ENCODE assay signal across 10 mouse cellular contexts in genomic region chr5:75149380-75149779, GRCm38 (mm10). TPM values are rescaled to one million over a fixed set of nuclear protein-coding genes. Genes with fewer than 3 reads are reported as not detected.
DNase-seq lines count a peak whose midpoint lies in the region; ATAC-seq and TF ChIP-seq lines count a peak whose summit lies in the region.
"Had no signal": no experiment of that assay in that cellular context is flagged by ENCODE, and none has a peak within 500 bp of the region (broad histone marks: within the 10 kb centered on the region; RNA-seq: fewer than 3 reads in every experiment).

No protein-coding gene starts in this region.

- peak overlapping the region; percentile 43 for H3K4me3 ChIP-seq in heart, embryonic 12.5 days
- H3K4me3 ChIP-seq in midbrain, embryonic 12.5 days: no peak overlapping the region
- no peak overlapping the region for H3K4me3 ChIP-seq in midbrain, postnatal 0 days (ENCODE audit: low read depth, low read length)
- peak overlapping the region; percentile 30 for H3K4me3 ChIP-seq in intestine, embryonic 14.5 days (ENCODE audit: low read depth, low read length)
- peak overlapping the region; percentile 6; the same call in 1 of the 2 replicates for H3K4me3 ChIP-seq in stomach, postnatal 0 days (ENCODE audit: low read depth, low read length)

- H3K27ac ChIP-seq in heart, embryonic 12.5 days (ENCODE audit: poor library complexity, severe bottlenecking): no peak overlapping the region
- H3K27ac ChIP-seq in midbrain, embryonic 12.5 days (replicated peaks): no peak overlapping the region
- no peak overlapping the region for H3K27ac ChIP-seq in midbrain, postnatal 0 days (ENCODE audit: low read depth, low read length)
- peak overlapping the region; percentile 90; the same call in 1 of the 2 replicates for H3K27ac ChIP-seq in intestine, embryonic 14.5 days (ENCODE audit: low read depth)
- H3K27ac ChIP-seq in stomach, postnatal 0 days (replicated peaks): no peak overlapping the region

- no peak overlapping the region for H3K9ac ChIP-seq in heart, embryonic 12.5 days
- H3K9ac ChIP-seq in midbrain, embryonic 12.5 days (replicated peaks): no peak overlapping the region
- H3K9ac ChIP-seq in midbrain, postnatal 0 days (replicated peaks; ENCODE audit: low read length, poor library complexity, severe bottlenecking): no peak overlapping the region
- H3K9ac ChIP-seq in intestine, embryonic 14.5 days (ENCODE audit: low read length): peak overlapping the region; percentile 43
- no peak overlapping the region for H3K9ac ChIP-seq in stomach, postnatal 0 days (ENCODE audit: low read length)

- H3K9me3 ChIP-seq in heart, embryonic 12.5 days (replicated peaks): no peaks in the 10 kb centered on the region
- no peaks in the 10 kb centered on the region for H3K9me3 ChIP-seq in midbrain, embryonic 12.5 days
- no peaks in the 10 kb centered on the region for H3K9me3 ChIP-seq in midbrain, postnatal 0 days (ENCODE audit: low read length)
- no peaks in the 10 kb centered on the region for H3K9me3 ChIP-seq in intestine, embryonic 14.5 days (ENCODE audit: control insufficient read depth, low read length)
- no peaks in the 10 kb centered on the region for H3K9me3 ChIP-seq in stomach, postnatal 0 days (ENCODE audit: control insufficient read depth, low read length)

- H3K36me3 ChIP-seq in heart, embryonic 12.5 days: no peaks in the 10 kb centered on the region
- no peaks in the 10 kb centered on the region for H3K36me3 ChIP-seq in midbrain, embryonic 12.5 days
- no peaks in the 10 kb centered on the region for H3K36me3 ChIP-seq in midbrain, postnatal 0 days (ENCODE audit: insufficient read depth, low read length)
- no peaks in the 10 kb centered on the region for H3K36me3 ChIP-seq in intestine, embryonic 14.5 days (ENCODE audit: control insufficient read depth, insufficient read depth, low read length)
- no peaks in the 10 kb centered on the region for H3K36me3 ChIP-seq in stomach, postnatal 0 days (ENCODE audit: control insufficient read depth, insufficient read depth, low read length)

- no peak for TF ChIP-seq EP300 in stomach, postnatal 0 days (optimal IDR thresholded peaks at IDR 0.05)

- TF ChIP-seq CTCF in midbrain, postnatal 0 days (IDR thresholded peaks at IDR 0.05): no peak
- no peak for TF ChIP-seq CTCF in stomach, postnatal 0 days (IDR thresholded peaks at IDR 0.05; ENCODE audit: low read depth)

- H3K27me3 ChIP-seq in heart, embryonic 12.5 days (replicated peaks): peaks cover 76% of the 10 kb centered on the region
- H3K27me3 ChIP-seq in midbrain, embryonic 12.5 days: peaks cover 96% of the 10 kb centered on the region
- peaks cover 48% of the 10 kb centered on the region for H3K27me3 ChIP-seq in midbrain, postnatal 0 days (ENCODE audit: insufficient read depth, low read length)
- H3K27me3 ChIP-seq in intestine, embryonic 14.5 days (replicated peaks; ENCODE audit: control insufficient read depth, insufficient read depth, low read length): peaks cover 62% of the 10 kb centered on the region
- peaks cover 11% of the 10 kb centered on the region for H3K27me3 ChIP-seq in stomach, postnatal 0 days (ENCODE audit: control insufficient read depth, insufficient read depth, low read length)

- ATAC-seq in heart, embryonic 12.5 days (ENCODE audit: insufficient number of reproducible peaks, low FRiP score): no peak
- no peak for ATAC-seq in midbrain, embryonic 12.5 days (ENCODE audit: low FRiP score, low read depth)
- ATAC-seq in midbrain, postnatal 0 days (ENCODE audit: low FRiP score): no peak
- ATAC-seq in intestine, embryonic 14.5 days (replicated peaks; ENCODE audit: low FRiP score, low TSS enrichment, low read depth): no peak
- no peak for ATAC-seq in stomach, postnatal 0 days (ENCODE audit: low FRiP score, low TSS enrichment)

- intact Hi-C loops in heart, postnatal 25 days (cut with DNase I): no loop called here

- peak overlapping the region; percentile 61 for H3K4me2 ChIP-seq in heart, embryonic 12.5 days
- H3K4me2 ChIP-seq in midbrain, embryonic 12.5 days (replicated peaks): peak overlapping the region; percentile 4; the same call in 1 of the 2 replicates
- no peak overlapping the region for H3K4me2 ChIP-seq in midbrain, postnatal 0 days (ENCODE audit: low read depth, low read length, poor library complexity, severe bottlenecking)
- H3K4me2 ChIP-seq in intestine, embryonic 14.5 days (ENCODE audit: low read length): peak overlapping the region; percentile 55
- peak overlapping the region; percentile 45; the same call in 1 of the 2 replicates for H3K4me2 ChIP-seq in stomach, postnatal 0 days (replicated peaks; ENCODE audit: low read depth)

- H3K4me1 ChIP-seq in heart, embryonic 12.5 days (replicated peaks): peaks cover 41% of the 10 kb centered on the region
- peaks cover 47% of the 10 kb centered on the region for H3K4me1 ChIP-seq in midbrain, embryonic 12.5 days
- no peaks in the 10 kb centered on the region; the same call in 1 of the 2 replicates for H3K4me1 ChIP-seq in midbrain, postnatal 0 days (ENCODE audit: insufficient read depth, low read length)
- H3K4me1 ChIP-seq in intestine, embryonic 14.5 days (replicated peaks; ENCODE audit: control insufficient read depth, insufficient read depth, low read length): peaks cover 14% of the 10 kb centered on the region
- H3K4me1 ChIP-seq in stomach, postnatal 0 days (replicated peaks; ENCODE audit: control insufficient read depth, insufficient read depth): no peaks in the 10 kb centered on the region; the same call in 1 of the 2 replicates

- 3% methylated on average over 10 of the region's 10 CpGs for WGBS in heart, embryonic 12.5 days
- WGBS in midbrain, embryonic 12.5 days: 3% methylated on average over 9 of the region's 10 CpGs
- WGBS in midbrain, postnatal 0 days: 1% methylated on average over 9 of the region's 10 CpGs
- WGBS in intestine, embryonic 14.5 days: 11% methylated on average over 10 of the region's 10 CpGs
- 32% methylated on average over 10 of the region's 10 CpGs for WGBS in stomach, postnatal 0 days

- no peak for DNase-seq in heart, postnatal 25 days (ENCODE audit: low spot score)
- no peak for DNase-seq in midbrain, postnatal 0 days (ENCODE audit: low spot score)
- no peak for DNase-seq in intestine, embryonic 14.5 days (ENCODE audit: low spot score)
- DNase-seq in stomach, postnatal 0 days (ENCODE audit: low spot score): no peak
- no peak for DNase-seq in frontal cortex, postnatal 25 days (ENCODE audit: low spot score in 2 of 2)
- DNase-seq in frontal cortex, adult 2 months (ENCODE audit: extremely low spot score in 1 of 2, low spot score in 1 of 2): no peak
- DNase-seq: kidney, adult 11 months; thymus, adult 2 months had no signal

RNA-seq across cellular contexts. Expression of gene Pdgfra, which starts 2.7 kb away (rescaled TPM):
- polyA plus RNA-seq in heart, embryonic 12.5 days (2016; fragmentation: Nextera tagmentation; extraction: Ambion mirVana): 41.2 and 41.3 TPM in 2 replicates
- 10 to 100 TPM; 31.8 to 32.3 TPM for total RNA-seq in heart, postnatal 25 days (2021)
- polyA plus RNA-seq in midbrain, embryonic 12.5 days (2016; fragmentation: Nextera tagmentation; extraction: Ambion mirVana): 15.7 and 23.2 TPM in 2 replicates
- 52.4 and 58.8 TPM in 2 replicates for total RNA-seq in midbrain, postnatal 0 days (2014; rRNA removed)
- polyA plus RNA-seq in midbrain, postnatal 0 days (2015; fragmentation: Nextera tagmentation; extraction: Ambion mirVana): 16.7 and 20.3 TPM in 2 replicates
- polyA plus RNA-seq in intestine, embryonic 14.5 days (2014; fragmentation: Nextera tagmentation; extraction: Ambion mirVana): 50.9 and 62.3 TPM in 2 replicates
- 7.9 and 8.5 TPM in 2 replicates for polyA plus RNA-seq in stomach, postnatal 0 days (2015; fragmentation: Nextera tagmentation; extraction: Ambion mirVana)
- 19.2 and 24.3 TPM in 2 replicates for polyA plus RNA-seq in frontal cortex, adult 2 months (2012; rRNA removed)

Comparison
In these comparisons a context has a peak if more than half of its experiments do, and no peak if none do; other contexts are left out.
1. H3K4me3 ChIP-seq: peak in heart, embryonic 12.5 days (single experiment), intestine, embryonic 14.5 days (single experiment) and stomach, postnatal 0 days (single experiment); none in midbrain, embryonic 12.5 days (single experiment) and midbrain, postnatal 0 days (single experiment).